Mouse (Mus musculus): ENCODE data around the gene 1700042G07Rik. TPM values are rescaled to one million over a fixed set of nuclear protein-coding genes. Genes with fewer than 3 reads are reported as not detected.

Gene 1700042G07Rik
- polyA plus RNA-seq, 1 experiment from 2014 or later, result not detected

GRCm38 (mm10) chr4:116157882-116158281 is 15.3 kb upstream of the 1700042G07Rik start:
- 90% methylated on average over 2 of the region's 2 CpGs for WGBS
- no peak overlapping the region for H3K4me2 ChIP-seq (ENCODE audit: low read depth, low read length)
- no peaks in the 10 kb centered on the region for H3K9me3 ChIP-seq (ENCODE audit: control insufficient read depth, low read length)
- H3K4me3 ChIP-seq (ENCODE audit: low read length), result no peak overlapping the region
- H3K9ac ChIP-seq (ENCODE audit: low read length), result no peak overlapping the region
- H3K27ac ChIP-seq (ENCODE audit: low read length), result no peak overlapping the region
- no peak for ATAC-seq (ENCODE audit: low read depth)
- peaks cover 4% of the 10 kb centered on the region for H3K4me1 ChIP-seq (replicated peaks; ENCODE audit: control insufficient read depth, insufficient read depth, low read length)
- no peaks in the 10 kb centered on the region for H3K27me3 ChIP-seq (ENCODE audit: control insufficient read depth, insufficient read depth, low read depth, low read length)
- peaks cover 57% of the 10 kb centered on the region for H3K36me3 ChIP-seq (ENCODE audit: control insufficient read depth, insufficient read depth, low read length)

- H3K9me3 ChIP-seq (ENCODE audit: control insufficient read depth, low read length), result no peaks in the 10 kb centered on the region
- peaks cover 39% of the 10 kb centered on the region for H3K36me3 ChIP-seq (ENCODE audit: control insufficient read depth, insufficient read depth, low read length)
Observed at GRCm38 (mm10) chr4:116159912-116160311, 13.3 kb upstream of the 1700042G07Rik start.

GRCm38 (mm10) chr4:116160769-116161168 is 12.4 kb upstream of the 1700042G07Rik start:
- Histone ChIP-seq H3K9ac (ENCODE audit: low read length) (no peak overlapping the region), H3K4me1 (replicated peaks; ENCODE audit: control insufficient read depth, insufficient read depth, low read length) (peaks cover 13% of the 10 kb centered on the region), H3K27ac (ENCODE audit: low read length) (peak overlapping the region; percentile 28; the same call in 1 of the 2 replicates), H3K27me3 (ENCODE audit: control insufficient read depth, insufficient read depth, low read depth, low read length) (no peaks in the 10 kb centered on the region), H3K4me3 (ENCODE audit: low read length) (no peak overlapping the region), H3K4me2 (ENCODE audit: low read depth, low read length) (no peak overlapping the region), H3K9me3 (ENCODE audit: control insufficient read depth, low read length) (no peaks in the 10 kb centered on the region), H3K36me3 (ENCODE audit: control insufficient read depth, insufficient read depth, low read length) (peaks cover 31% of the 10 kb centered on the region)
- WGBS, result 70% methylated on average over 3 of the region's 3 CpGs
- ATAC-seq (ENCODE audit: low read depth), result no peak

More at GRCm38 (mm10) chr4:116159912-116160311, 13.3 kb upstream of the 1700042G07Rik start:
- ATAC-seq (ENCODE audit: low read depth), result peak; percentile 11; the same call in 1 of the 2 replicates
- H3K4me2 ChIP-seq (ENCODE audit: low read depth, low read length), result no peak overlapping the region
- no peak overlapping the region for H3K27ac ChIP-seq (ENCODE audit: low read length)
- no peaks in the 10 kb centered on the region for H3K27me3 ChIP-seq (ENCODE audit: control insufficient read depth, insufficient read depth, low read depth, low read length)
- H3K9ac ChIP-seq (ENCODE audit: low read length), result no peak overlapping the region
- peaks cover 8% of the 10 kb centered on the region for H3K4me1 ChIP-seq (replicated peaks; ENCODE audit: control insufficient read depth, insufficient read depth, low read length)
- 72% methylated on average over 3 of the region's 3 CpGs for WGBS
- H3K4me3 ChIP-seq (ENCODE audit: low read length), result no peak overlapping the region

GRCm38 (mm10) chr4:116162142-116162541 is 11.0 kb upstream of the 1700042G07Rik start:
- H3K9me3 ChIP-seq (ENCODE audit: control insufficient read depth, low read length), result no peaks in the 10 kb centered on the region
- 55% methylated on average over 4 of the region's 4 CpGs for WGBS
- H3K4me2 ChIP-seq (ENCODE audit: low read depth, low read length), result no peak overlapping the region
- peak; percentile 61 for ATAC-seq (ENCODE audit: low read depth)
- peaks cover 19% of the 10 kb centered on the region for H3K36me3 ChIP-seq (ENCODE audit: control insufficient read depth, insufficient read depth, low read length)
- H3K4me3 ChIP-seq (ENCODE audit: low read length), result no peak overlapping the region
- H3K4me1 ChIP-seq (replicated peaks; ENCODE audit: control insufficient read depth, insufficient read depth, low read length), result peaks cover 17% of the 10 kb centered on the region
- no peaks in the 10 kb centered on the region for H3K27me3 ChIP-seq (ENCODE audit: control insufficient read depth, insufficient read depth, low read depth, low read length)
- H3K27ac ChIP-seq (ENCODE audit: low read length), result peak overlapping the region; percentile 41
- H3K9ac ChIP-seq (ENCODE audit: low read length), result no peak overlapping the region

- peaks cover 17% of the 10 kb centered on the region for H3K4me1 ChIP-seq (replicated peaks; ENCODE audit: control insufficient read depth, insufficient read depth, low read length)
- H3K4me3 ChIP-seq (ENCODE audit: low read length), result no peak overlapping the region
- WGBS, result 63% methylated on average over 2 of the region's 2 CpGs
- H3K36me3 ChIP-seq (ENCODE audit: control insufficient read depth, insufficient read depth, low read length), result no peaks in the 10 kb centered on the region; the same call in 1 of the 2 replicates
- no peak overlapping the region for H3K9ac ChIP-seq (ENCODE audit: low read length)
- ATAC-seq (ENCODE audit: low read depth), result peak; percentile 29; the same call in 1 of the 2 replicates
- peak overlapping the region; percentile 80 for H3K27ac ChIP-seq (ENCODE audit: low read length)
- H3K9me3 ChIP-seq (ENCODE audit: control insufficient read depth, low read length), result no peaks in the 10 kb centered on the region
- no peaks in the 10 kb centered on the region for H3K27me3 ChIP-seq (ENCODE audit: control insufficient read depth, insufficient read depth, low read depth, low read length)
- no peak overlapping the region for H3K4me2 ChIP-seq (ENCODE audit: low read depth, low read length)
Observed at GRCm38 (mm10) chr4:116164759-116165554, 8.2 kb upstream of the 1700042G07Rik start.

GRCm38 (mm10) chr4:116165708-116166407 is 7.3 kb upstream of the 1700042G07Rik start:
- peaks cover 17% of the 10 kb centered on the region for H3K4me1 ChIP-seq (replicated peaks; ENCODE audit: control insufficient read depth, insufficient read depth, low read length)
- H3K4me2 ChIP-seq (ENCODE audit: low read depth, low read length), result no peak overlapping the region
- no peaks in the 10 kb centered on the region for H3K9me3 ChIP-seq (ENCODE audit: control insufficient read depth, low read length)
- H3K27me3 ChIP-seq (ENCODE audit: control insufficient read depth, insufficient read depth, low read depth, low read length), result no peaks in the 10 kb centered on the region
- H3K36me3 ChIP-seq (ENCODE audit: control insufficient read depth, insufficient read depth, low read length), result no peaks in the 10 kb centered on the region
- H3K4me3 ChIP-seq (ENCODE audit: low read length), result no peak overlapping the region
- no peak for ATAC-seq (ENCODE audit: low read depth)
- no peak overlapping the region for H3K9ac ChIP-seq (ENCODE audit: low read length)
- peak overlapping the region; percentile 80 for H3K27ac ChIP-seq (ENCODE audit: low read length)
- WGBS, result 35% methylated on average over 8 of the region's 8 CpGs

- ATAC-seq (ENCODE audit: low read depth), result peak; percentile 72
- Histone ChIP-seq H3K4me2 (ENCODE audit: low read depth, low read length) (peak within 1 kb of the TSS; percentile 22; the same call in 1 of the 2 replicates), H3K4me3 (ENCODE audit: low read length) (no peak within 1 kb of the TSS), H3K9me3 (ENCODE audit: control insufficient read depth, low read length) (no peaks in the 10 kb centered on the region), H3K27me3 (ENCODE audit: control insufficient read depth, insufficient read depth, low read depth, low read length) (no peaks in the 10 kb centered on the region), H3K4me1 (replicated peaks; ENCODE audit: control insufficient read depth, insufficient read depth, low read length) (peaks cover 17% of the 10 kb centered on the region), H3K36me3 (ENCODE audit: control insufficient read depth, insufficient read depth, low read length) (no peaks in the 10 kb centered on the region), H3K27ac (ENCODE audit: low read length) (peak within 1 kb of the TSS; percentile 50), H3K9ac (ENCODE audit: low read length) (0 out of 2 replicates have a peak within 1 kb of the TSS, but pooled peaks have one; percentile 13)
- 23% methylated on average over 7 of the region's 7 CpGs for WGBS
Observed at GRCm38 (mm10) chr4:116167404-116167803, 5.8 kb upstream of the 1700042G07Rik start, which contains the start of gene Tspan1. Gene Tspan1, minus strand, starts transcription at chr4:116167601.

GRCm38 (mm10) chr4:116168617-116169352 is 4.4 kb upstream of the 1700042G07Rik start:
- Histone ChIP-seq H3K9me3 (ENCODE audit: control insufficient read depth, low read length) (no peaks in the 10 kb centered on the region), H3K9ac (ENCODE audit: low read length) (no peak overlapping the region), H3K4me2 (ENCODE audit: low read depth, low read length) (no peak overlapping the region), H3K27ac (ENCODE audit: low read length) (no peak overlapping the region), H3K4me3 (ENCODE audit: low read length) (no peak overlapping the region), H3K36me3 (ENCODE audit: control insufficient read depth, insufficient read depth, low read length) (no peaks in the 10 kb centered on the region), H3K27me3 (ENCODE audit: control insufficient read depth, insufficient read depth, low read depth, low read length) (no peaks in the 10 kb centered on the region), H3K4me1 (replicated peaks; ENCODE audit: control insufficient read depth, insufficient read depth, low read length) (peaks cover 13% of the 10 kb centered on the region)
- ATAC-seq (ENCODE audit: low read depth), result peak; percentile 41; the same call in 1 of the 2 replicates
- 78% methylated on average over 7 of the region's 8 CpGs for WGBS

GRCm38 (mm10) chr4:116169353-116169672 is 3.9 kb upstream of the 1700042G07Rik start:
- H3K9me3 ChIP-seq (ENCODE audit: control insufficient read depth, low read length), result no peaks in the 10 kb centered on the region
- no peaks in the 10 kb centered on the region for H3K27me3 ChIP-seq (ENCODE audit: control insufficient read depth, insufficient read depth, low read depth, low read length)
- H3K9ac ChIP-seq (ENCODE audit: low read length), result no peak overlapping the region
- no peak overlapping the region for H3K4me2 ChIP-seq (ENCODE audit: low read depth, low read length)
- no peaks in the 10 kb centered on the region for H3K36me3 ChIP-seq (ENCODE audit: control insufficient read depth, insufficient read depth, low read length)
- no peak overlapping the region for H3K27ac ChIP-seq (ENCODE audit: low read length)
- no peak overlapping the region for H3K4me3 ChIP-seq (ENCODE audit: low read length)
- WGBS, result 61% methylated on average over 3 of the region's 3 CpGs
- peaks cover 16% of the 10 kb centered on the region for H3K4me1 ChIP-seq (replicated peaks; ENCODE audit: control insufficient read depth, insufficient read depth, low read length)
- no peak for ATAC-seq (ENCODE audit: low read depth)
